Mouse (Mus musculus) bone marrow macrophage, adult 2 months (primary cell): Measurements from ENCODE around the gene Hoxd8. TPM values are rescaled to one million over a fixed set of nuclear protein-coding genes. Genes with fewer than 3 reads are reported as not detected.
A peak's percentile ranks its signal among the peaks of the same experiment; 100 is the strongest.

ENCODE experiments used
- H3K27ac ChIP-seq: 2 replicates; pipeline ENCODE4 v1.5.1; 2012; ENCODE audit warnings: low read depth, low read length; ENCODE audit not compliant: insufficient read depth
- H3K4me1 ChIP-seq: 2 replicates; pipeline ENCODE4 v1.6.1; 2012; ENCODE audit warnings: low read length; ENCODE audit not compliant: control insufficient read depth, insufficient read depth
- H3K4me3 ChIP-seq: 2 replicates; pipeline ENCODE4 v1.5.1; 2012; ENCODE audit warnings: mild to moderate bottlenecking, low read length, moderate library complexity; ENCODE audit not compliant: insufficient read depth
- CTCF ChIP-seq: IDR thresholded peaks from 2 replicates; pipeline ENCODE4 v1.5.1; 2012; ENCODE audit warnings: low read depth, mild to moderate bottlenecking, low read length, moderate library complexity
- POLR2A ChIP-seq: IDR thresholded peaks from 2 replicates; pipeline ENCODE4 v1.6.1; 2012; ENCODE audit warnings: mild to moderate bottlenecking, low read depth, low read length, borderline replicate concordance
- polyA plus RNA-seq: library from polyadenylated mRNA; stranded (reverse); fragments of >200 nt; gene quantifications from 2 replicates; pipeline ENCODE4 v1.2.4, GENCODE M21; 2012; ENCODE audit not compliant: missing spikeins, insufficient read depth, insufficient read length

Gene Hoxd8
- polyA plus RNA-seq, 1 experiment, result not detected

GRCm38 (mm10) chr2:74699053-74699430, 5.4 kb upstream of the Hoxd8 start:
- TF ChIP-seq POLR2A (no peak), CTCF (no peak)
- H3K27ac ChIP-seq, result no peak overlapping the region
- no peak overlapping the region for H3K4me3 ChIP-seq
- no peaks in the 10 kb centered on the region for H3K4me1 ChIP-seq

DNA sequence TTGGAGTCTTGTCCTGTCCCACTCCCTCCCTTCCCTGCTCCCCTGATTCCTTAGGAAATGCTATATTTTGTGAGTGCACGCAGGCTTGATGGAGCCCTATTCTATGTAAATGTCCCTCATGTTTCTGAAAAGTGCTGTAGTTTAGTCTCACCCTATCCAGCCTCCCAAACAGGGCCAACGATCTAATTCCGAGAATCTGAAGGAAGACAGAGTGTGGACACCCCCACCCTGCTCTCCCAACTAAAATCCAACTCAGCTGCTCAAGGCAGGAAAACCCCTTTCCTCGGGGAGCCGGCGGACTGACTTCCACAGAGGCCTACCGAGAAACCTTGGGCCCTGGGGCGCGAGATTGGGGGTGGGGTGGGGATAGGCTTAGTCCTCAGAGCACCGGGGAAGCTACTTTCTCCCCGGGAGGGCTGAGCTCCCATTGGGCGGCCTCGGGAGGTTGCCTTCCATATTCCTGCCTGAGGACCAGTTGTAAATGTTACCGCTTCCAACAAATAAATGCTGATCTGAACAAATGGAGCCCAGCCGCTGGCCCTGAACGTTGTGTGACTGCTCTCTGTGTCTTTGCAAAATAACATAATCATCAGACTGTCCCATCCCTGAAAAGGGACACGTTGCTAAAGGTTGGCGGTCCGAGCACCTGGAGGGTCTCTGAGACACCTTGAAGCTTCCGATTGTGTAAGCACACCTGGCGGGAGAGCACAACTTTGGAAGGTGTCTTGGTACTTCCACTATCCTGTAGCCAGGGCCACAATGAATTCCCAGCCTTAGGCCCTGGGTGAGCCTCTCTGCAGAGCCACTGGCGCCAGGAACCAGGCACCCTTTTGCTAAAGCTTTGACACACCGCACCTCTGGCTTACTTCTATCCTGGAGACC, 4.5 kb upstream of the Hoxd8 start:
- H3K4me1 ChIP-seq, result no peaks in the 10 kb centered on the region
- no peak overlapping the region for H3K4me3 ChIP-seq
- H3K27ac ChIP-seq, result no peak overlapping the region
- TF ChIP-seq POLR2A (no peak), CTCF (no peak)

DNA sequence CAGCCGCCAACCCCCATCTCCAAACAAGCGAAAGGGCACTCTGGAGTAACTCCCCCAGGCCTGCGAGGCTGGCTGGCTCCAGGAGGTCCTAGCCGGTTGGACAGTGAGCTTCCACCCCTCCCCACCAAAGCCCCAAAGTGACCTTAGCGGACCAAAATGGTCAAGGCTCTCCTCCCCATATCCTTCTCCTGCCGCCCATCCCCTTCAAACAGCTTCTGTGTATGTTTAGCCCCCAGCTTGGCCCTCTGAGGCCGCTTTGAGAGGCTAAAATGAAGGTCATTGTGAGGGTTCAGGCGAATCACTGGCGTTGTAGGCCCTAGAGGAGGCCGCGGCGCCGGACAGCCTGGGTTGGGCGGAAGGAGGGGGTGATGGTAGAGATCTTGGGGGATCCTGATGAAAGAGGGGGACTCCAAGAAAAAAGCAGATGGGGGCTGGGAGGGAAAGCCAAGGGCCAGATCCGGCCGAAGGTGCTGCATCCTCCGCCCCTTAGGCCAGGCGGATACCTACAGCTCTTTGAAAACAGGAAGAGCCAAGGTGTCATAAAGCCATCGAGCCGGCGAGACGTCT, 3.8 kb upstream of the Hoxd8 start:
- Histone ChIP-seq H3K4me1 (no peaks in the 10 kb centered on the region), H3K4me3 (no peak overlapping the region), H3K27ac (no peak overlapping the region)
- TF ChIP-seq CTCF (no peak), POLR2A (no peak)

GRCm38 (mm10) chr2:74701949-74702819, 2.2 kb upstream of the Hoxd8 start:
- Histone ChIP-seq H3K4me1 (no peaks in the 10 kb centered on the region), H3K27ac (no peak overlapping the region), H3K4me3 (no peak overlapping the region)
- TF ChIP-seq POLR2A, result no peak
- TF ChIP-seq CTCF, result peak; percentile 92

DNA sequence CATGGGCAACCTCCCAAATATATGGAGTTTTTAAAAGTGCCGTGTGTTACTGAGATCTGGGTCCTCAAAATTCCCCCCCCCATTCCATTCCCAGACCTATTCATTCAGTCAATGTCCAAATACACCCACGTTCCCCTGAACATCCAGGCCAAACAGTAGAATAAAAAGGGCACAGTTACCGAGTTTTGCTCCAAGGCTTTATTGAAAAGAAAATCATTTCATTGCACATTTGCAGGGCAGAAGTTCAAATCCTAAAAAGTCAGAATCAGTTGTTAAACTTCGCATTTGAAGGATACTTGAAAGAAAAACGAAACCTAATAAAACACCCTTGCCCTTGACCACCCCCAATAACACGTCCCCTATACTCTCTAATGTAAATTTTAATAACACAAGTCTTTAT, 1.6 kb upstream of the Hoxd8 start:
- no peak for TF ChIP-seq CTCF
- TF ChIP-seq POLR2A, result no peak
- no peak overlapping the region for H3K27ac ChIP-seq
- no peak overlapping the region for H3K4me3 ChIP-seq

GRCm38 (mm10) chr2:74703317-74703716, 1.1 kb upstream of the Hoxd8 start:
- TF ChIP-seq CTCF (no peak), POLR2A (no peak)

More for the DNA sequence above, 1.6 kb upstream of the Hoxd8 start:
- no peaks in the 10 kb centered on the region for H3K4me1 ChIP-seq

DNA sequence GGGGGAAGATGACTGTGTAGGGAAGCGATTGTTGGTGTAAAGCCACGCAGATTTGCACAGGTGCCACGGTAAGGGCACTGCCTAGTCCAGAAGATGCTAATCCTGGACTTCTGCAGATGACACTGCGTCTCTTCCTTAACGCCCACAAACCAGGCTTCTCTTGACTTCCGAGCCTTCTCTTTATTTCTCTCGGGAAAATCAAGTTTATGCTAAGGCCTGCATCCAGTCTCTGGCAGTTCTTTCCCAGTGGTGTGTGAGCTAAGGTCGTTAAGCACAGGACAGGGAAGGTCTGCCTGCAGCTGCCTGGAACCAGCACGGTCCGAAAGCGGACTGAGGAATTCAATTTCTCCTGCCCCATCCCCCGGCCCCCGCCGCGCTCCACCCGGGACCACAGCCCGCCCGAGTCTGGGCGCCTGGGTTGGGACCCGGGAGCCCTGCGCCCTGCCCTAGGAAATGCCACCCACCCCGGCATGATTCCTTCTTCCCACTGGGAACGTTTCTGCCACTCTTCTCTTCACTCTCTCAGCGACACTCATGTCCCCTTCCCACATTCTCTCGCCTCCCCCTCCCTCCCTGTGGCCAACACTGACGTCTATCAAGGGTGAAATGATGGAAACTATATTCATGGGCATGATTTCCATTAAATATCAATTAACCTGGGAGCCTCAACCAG, 559 bp upstream of the Hoxd8 start:
- no peaks in the 10 kb centered on the region for H3K4me1 ChIP-seq
- no peak for TF ChIP-seq CTCF
- TF ChIP-seq POLR2A, result no peak
- H3K4me3 ChIP-seq, result no peak overlapping the region
- H3K27ac ChIP-seq, result no peak overlapping the region

More at GRCm38 (mm10) chr2:74703317-74703716, 1.1 kb upstream of the Hoxd8 start:
- H3K27ac ChIP-seq, result no peak overlapping the region
- H3K4me3 ChIP-seq, result no peak overlapping the region
- no peaks in the 10 kb centered on the region for H3K4me1 ChIP-seq

GRCm38 (mm10) chr2:74704999-74705466, 618 bp downstream of the Hoxd8 start:
- no peaks in the 10 kb centered on the region for H3K4me1 ChIP-seq
- no peak overlapping the region for H3K27ac ChIP-seq
- peak overlapping the region; percentile 30 for H3K4me3 ChIP-seq
- TF ChIP-seq POLR2A (no peak), CTCF (no peak)

DNA sequence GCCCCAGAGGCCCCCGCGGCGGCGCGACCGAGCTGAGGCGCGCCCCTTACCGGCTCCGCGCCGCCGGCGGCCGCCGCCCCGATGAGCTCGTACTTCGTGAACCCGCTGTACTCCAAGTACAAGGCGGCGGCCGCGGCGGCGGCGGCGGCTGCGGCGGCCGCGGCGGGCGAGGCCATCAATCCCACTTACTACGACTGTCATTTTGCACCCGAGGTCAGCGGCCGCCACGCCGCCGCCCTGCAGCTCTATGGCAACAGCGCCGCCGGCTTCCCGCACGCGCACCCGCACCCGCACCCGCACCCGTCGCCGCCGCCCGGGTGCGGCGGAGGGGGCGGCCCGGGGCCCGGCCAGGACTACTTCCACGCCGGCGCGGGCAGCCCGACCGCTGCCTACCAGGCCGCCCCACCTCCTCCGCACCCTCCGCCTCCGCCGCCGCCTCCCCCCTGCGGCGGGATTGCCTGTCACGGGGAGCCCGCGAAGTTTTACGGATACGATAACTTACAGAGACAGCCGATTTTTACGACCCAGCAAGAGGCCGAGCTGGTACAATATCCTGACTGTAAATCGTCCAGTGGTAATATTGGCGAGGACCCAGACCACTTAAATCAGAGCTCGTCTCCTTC, 1.2 kb downstream of the Hoxd8 start:
- Histone ChIP-seq H3K27ac (no peak overlapping the region), H3K4me1 (no peaks in the 10 kb centered on the region), H3K4me3 (peak overlapping the region; percentile 30)
- TF ChIP-seq POLR2A (no peak), CTCF (no peak)
